Mouse (Mus musculus) forebrain, embryonic 16.5 days (tissue): ENCODE measurements around the gene Cr1l. TPM values are rescaled to one million over a fixed set of nuclear protein-coding genes. Genes with fewer than 3 reads are reported as not detected.

ENCODE experiments used
- ATAC-seq: fragments of 200-750 bp; cut with Nextera tagmentation; 2 replicates; pipeline ENCODE4 v1.8.0; 2017; ENCODE audit warnings: mild to moderate bottlenecking, moderate library complexity
- H3K27ac ChIP-seq: fragments of 300-500 bp; sonication (generic); 2 replicates; pipeline ENCODE4 v1.5.1; 2014; ENCODE audit warnings: low read length, control low read depth
- H3K27me3 ChIP-seq: fragments of 300-500 bp; sonication (generic); replicated peaks from 2 replicates; pipeline ENCODE4 v1.6.1; 2014; ENCODE audit warnings: low read length; ENCODE audit not compliant: control insufficient read depth, insufficient read depth
- H3K36me3 ChIP-seq: fragments of 300-500 bp; sonication (generic); 2 replicates; pipeline ENCODE4 v1.6.1; 2014; ENCODE audit not compliant: control insufficient read depth, insufficient read depth
- H3K4me1 ChIP-seq: fragments of 300-500 bp; sonication (generic); replicated peaks from 2 replicates; pipeline ENCODE4 v1.6.1; 2014; ENCODE audit warnings: low read length; ENCODE audit not compliant: control insufficient read depth, insufficient read depth
- H3K4me2 ChIP-seq: fragments of 300-500 bp; sonication (generic); 2 replicates; pipeline ENCODE4 v1.6.1; 2014; ENCODE audit warnings: mild to moderate bottlenecking, low read length, control low read depth
- H3K4me3 ChIP-seq: fragments of 300-500 bp; sonication (generic); replicated peaks from 2 replicates; pipeline ENCODE4 v1.5.1; 2014; ENCODE audit warnings: mild to moderate bottlenecking, low read length, control low read depth
- H3K9ac ChIP-seq: fragments of 300-500 bp; sonication (generic); replicated peaks from 2 replicates; pipeline ENCODE4 v1.6.1; 2014; ENCODE audit warnings: low read depth, low read length, control low read depth
- H3K9me3 ChIP-seq: fragments of 300-500 bp; sonication (generic); 2 replicates; pipeline ENCODE4 v1.6.1; 2016; ENCODE audit warnings: low read length; ENCODE audit not compliant: control insufficient read depth
- WGBS: fragments of 180-500 bp; shearing (Covaris S2); extraction: QIAGEN DNeasy Blood & Tissue Kit; methylation state at CpG from one replicate; pipeline ENCODE4 v1.1.7; 2014; 5-methylcytosine and 5-hydroxymethylcytosine counted together
- polyA plus RNA-seq: library from polyadenylated mRNA; unstranded; fragments of >200 nt; fragmentation: Nextera tagmentation; extraction: Ambion mirVana; gene quantifications from 2 replicates; pipeline ENCODE4 v1.2.1, GENCODE M21; 2015

Cr1l gene
- 43.8 and 47.4 TPM in 2 replicates for polyA plus RNA-seq

GRCm38 (mm10) chr1:195130953-195131674, at the start of gene Cr1l:
Gene Cr1l (minus strand): TSS chr1:195131586.
- under 1% methylated on average over 31 of the region's 31 CpGs for WGBS

DNA sequence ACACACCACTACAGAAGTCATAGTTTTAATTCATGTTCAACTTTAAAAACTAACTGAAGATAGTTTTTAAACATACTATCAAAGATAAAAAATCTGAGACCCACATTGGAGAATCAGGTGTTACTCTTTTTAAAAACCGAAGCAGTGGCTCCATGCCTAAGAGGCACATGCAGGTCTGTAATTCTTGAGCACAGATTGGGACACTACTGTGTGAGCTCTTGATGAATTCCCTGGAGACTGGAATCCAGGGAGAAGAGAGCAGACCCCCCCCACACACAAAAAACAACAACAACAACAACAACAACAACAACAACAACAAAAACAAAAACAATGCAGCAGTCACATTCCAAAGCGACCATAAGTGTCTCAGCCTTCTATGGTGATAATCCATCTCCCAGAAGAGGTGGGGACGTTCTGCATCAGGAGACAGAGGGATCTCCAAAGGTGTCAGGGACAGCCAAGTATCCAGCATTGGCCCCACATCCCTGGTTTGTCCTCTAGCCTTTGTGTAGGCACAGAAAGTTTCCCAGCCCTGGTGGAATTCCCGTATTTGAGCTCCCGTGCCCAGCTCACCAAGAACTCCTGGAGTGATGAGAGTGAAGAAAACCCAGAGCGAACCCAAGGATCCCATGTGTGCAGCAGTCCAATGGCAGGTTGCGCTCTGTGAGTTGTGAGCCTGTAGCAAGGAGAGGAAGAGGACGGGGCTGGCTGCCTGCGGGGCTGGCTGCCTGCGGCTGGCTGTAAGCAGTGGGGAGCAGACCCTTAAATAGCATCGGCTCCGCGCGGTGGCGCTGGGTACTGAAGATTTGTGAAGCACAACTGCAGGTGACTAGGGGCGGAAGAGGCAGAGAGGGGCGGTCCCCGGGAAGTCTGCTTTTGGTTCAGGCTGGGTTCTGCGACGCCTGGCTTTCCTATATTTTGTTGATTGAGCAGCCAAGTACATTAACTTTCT, 44.9 kb upstream of the Cr1l start, which contains the start of gene Cr2:
TSS of gene Cr2 (minus strand) at position 737 of the 952 bp plus-strand sequence.
- ATAC-seq: peak; percentile 100
- H3K27me3 ChIP-seq: no peaks in the 10 kb centered on the region
- 7% methylated on average over 20 of the region's 20 CpGs for WGBS
- H3K4me3 ChIP-seq: peak within 1 kb of the TSS; percentile 32
- H3K36me3 ChIP-seq: no peaks in the 10 kb centered on the region
- no peak within 1 kb of the TSS for H3K27ac ChIP-seq
- H3K4me1 ChIP-seq: 0 out of 2 replicates have a peak, but pooled peaks cover 2% of the 10 kb centered on the region
- H3K4me2 ChIP-seq: peak within 1 kb of the TSS; percentile 69
- H3K9me3 ChIP-seq: no peaks in the 10 kb centered on the region
- peak within 1 kb of the TSS; percentile 50 for H3K9ac ChIP-seq

More at GRCm38 (mm10) chr1:195130953-195131674, at the start of gene Cr1l:
- ATAC-seq: peak; percentile 100
- Histone ChIP-seq H3K9me3 (no peaks in the 10 kb centered on the region), H3K9ac (peak within 1 kb of the TSS; percentile 69), H3K36me3 (peaks cover 3% of the 10 kb centered on the region), H3K4me1 (peaks cover 12% of the 10 kb centered on the region), H3K4me2 (peak within 1 kb of the TSS; percentile 68), H3K27ac (peak within 1 kb of the TSS; percentile 93), H3K27me3 (no peaks in the 10 kb centered on the region), H3K4me3 (peak within 1 kb of the TSS; percentile 59)

GRCm38 (mm10) chr1:195164996-195165755, 33.8 kb upstream of the Cr1l start:
- no peaks in the 10 kb centered on the region for H3K4me1 ChIP-seq
- H3K4me2 ChIP-seq: no peak overlapping the region
- no peak overlapping the region for H3K27ac ChIP-seq
- no peak for ATAC-seq
- H3K4me3 ChIP-seq: no peak overlapping the region
- no peak overlapping the region for H3K9ac ChIP-seq
- H3K36me3 ChIP-seq: no peaks in the 10 kb centered on the region
- H3K9me3 ChIP-seq: no peaks in the 10 kb centered on the region
- WGBS: 83% methylated on average over 9 of the region's 9 CpGs
- H3K27me3 ChIP-seq: no peaks in the 10 kb centered on the region

DNA sequence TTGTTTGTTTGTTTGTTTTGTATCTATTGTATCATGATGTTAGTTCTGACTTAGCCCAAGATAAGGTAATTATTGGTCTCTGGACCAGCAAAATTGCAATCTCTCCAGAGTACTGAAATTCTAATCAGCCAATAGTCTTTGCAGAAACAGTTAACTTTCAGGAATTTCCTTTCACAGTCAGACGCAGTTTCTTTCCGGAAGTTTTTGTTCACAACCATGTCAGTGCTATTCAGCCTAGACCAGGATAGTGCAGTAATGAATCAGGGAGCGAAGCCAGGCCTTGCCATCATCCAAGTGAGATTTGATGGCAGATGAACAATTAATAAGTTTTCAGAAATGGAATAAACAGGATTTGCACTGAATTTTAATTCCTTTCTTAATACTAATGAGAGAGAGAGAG, 684 bp upstream of the Cr1l start:
- H3K36me3 ChIP-seq: peaks cover 3% of the 10 kb centered on the region
- H3K4me1 ChIP-seq: peaks cover 12% of the 10 kb centered on the region
- H3K9ac ChIP-seq: no peak overlapping the region
- peak overlapping the region; percentile 68 for H3K4me2 ChIP-seq
- 47% methylated on average over 3 of the region's 3 CpGs for WGBS
- ATAC-seq: no peak
- H3K27ac ChIP-seq: no peak overlapping the region
- H3K27me3 ChIP-seq: no peaks in the 10 kb centered on the region
- H3K4me3 ChIP-seq: peak overlapping the region; percentile 59; the same call in 1 of the 2 replicates
- no peaks in the 10 kb centered on the region for H3K9me3 ChIP-seq

DNA sequence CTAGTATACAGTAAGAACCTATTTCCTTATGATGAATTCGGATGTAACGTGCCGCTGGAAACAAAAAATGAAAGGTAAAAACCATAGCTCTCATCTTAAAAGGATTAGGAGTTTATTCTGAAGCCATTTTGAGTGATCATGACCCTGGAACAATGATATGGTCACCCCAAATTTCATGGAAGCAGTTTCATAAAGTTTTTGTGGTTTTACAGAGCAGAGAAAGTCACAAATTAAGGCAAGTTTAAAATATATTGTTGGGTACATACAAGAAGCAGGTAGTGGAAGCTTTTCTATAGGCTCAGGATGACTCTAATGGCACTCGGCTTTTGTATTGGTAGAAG, 259 bp upstream of the Cr1l start:
- Histone ChIP-seq H3K36me3 (peaks cover 3% of the 10 kb centered on the region), H3K27ac (peak overlapping the region; percentile 93), H3K4me2 (peak overlapping the region; percentile 68), H3K27me3 (no peaks in the 10 kb centered on the region), H3K9ac (peak overlapping the region; percentile 69), H3K4me3 (peak overlapping the region; percentile 59), H3K9me3 (no peaks in the 10 kb centered on the region), H3K4me1 (peaks cover 12% of the 10 kb centered on the region)
- no peak for ATAC-seq
- WGBS: 26% methylated on average over 4 of the region's 4 CpGs

DNA sequence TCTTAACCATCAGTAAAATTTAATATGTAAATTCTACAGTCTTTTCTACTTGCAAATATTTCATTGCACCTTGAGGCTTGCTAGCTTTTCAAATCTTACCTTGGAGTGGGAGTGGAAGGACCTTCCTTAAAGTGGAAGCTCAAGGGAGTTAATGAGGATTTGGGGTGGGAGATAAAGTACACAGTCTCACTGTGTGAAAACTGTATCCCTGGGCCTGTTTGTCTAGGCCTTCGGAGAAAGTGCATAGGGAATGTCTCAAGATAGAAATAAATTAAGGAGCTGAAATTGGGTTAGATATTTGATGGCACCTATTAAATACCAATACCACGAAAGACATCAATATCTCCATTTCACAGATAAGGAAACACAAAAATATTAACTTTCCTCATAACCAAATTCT, 907 bp downstream of the Cr1l start:
- peak overlapping the region; percentile 59 for H3K4me3 ChIP-seq
- H3K9ac ChIP-seq: peak overlapping the region; percentile 69
- peak overlapping the region; percentile 93 for H3K27ac ChIP-seq
- no peaks in the 10 kb centered on the region for H3K9me3 ChIP-seq
- H3K4me1 ChIP-seq: peaks cover 12% of the 10 kb centered on the region
- H3K27me3 ChIP-seq: no peaks in the 10 kb centered on the region
- peak overlapping the region; percentile 68 for H3K4me2 ChIP-seq
- 14% methylated on average over 2 of the region's 2 CpGs for WGBS
- peaks cover 5% of the 10 kb centered on the region for H3K36me3 ChIP-seq
- peak; percentile 29 for ATAC-seq

DNA sequence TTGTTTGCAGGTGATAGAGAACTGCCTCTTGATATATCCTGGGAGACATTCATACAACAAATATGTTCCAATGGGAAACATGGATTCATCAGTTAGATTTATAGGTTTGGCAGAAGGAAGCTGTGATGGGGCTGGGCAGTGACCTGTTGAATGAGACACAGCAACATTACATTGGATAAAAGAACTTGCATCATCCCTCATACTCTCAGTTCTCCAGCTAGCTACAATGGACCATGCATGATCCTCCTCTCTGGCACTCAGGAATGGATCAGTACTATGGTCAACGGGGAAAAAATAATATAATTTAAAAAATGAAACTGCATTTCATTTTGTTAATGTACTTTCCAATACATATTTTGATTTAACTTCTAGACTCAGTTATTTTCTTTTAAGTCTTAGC, 1.5 kb downstream of the Cr1l start:
- ATAC-seq: no peak
- peak overlapping the region; percentile 25; the same call in 1 of the 2 replicates for H3K4me2 ChIP-seq
- no peaks in the 10 kb centered on the region for H3K27me3 ChIP-seq
- no peaks in the 10 kb centered on the region for H3K9me3 ChIP-seq
- peaks cover 5% of the 10 kb centered on the region for H3K36me3 ChIP-seq
- no peak overlapping the region for H3K4me3 ChIP-seq
- no peak overlapping the region for H3K27ac ChIP-seq
- WGBS: 89% methylated on average over 1 of the region's 1 CpGs
- H3K9ac ChIP-seq: no peak overlapping the region
- H3K4me1 ChIP-seq: peaks cover 12% of the 10 kb centered on the region

GRCm38 (mm10) chr1:195114414-195114813, 17.0 kb downstream of the Cr1l start:
- no peak overlapping the region for H3K4me2 ChIP-seq
- no peaks in the 10 kb centered on the region for H3K9me3 ChIP-seq
- H3K9ac ChIP-seq: no peak overlapping the region
- H3K4me1 ChIP-seq: no peaks in the 10 kb centered on the region
- no peak for ATAC-seq
- peaks cover 12% of the 10 kb centered on the region for H3K36me3 ChIP-seq
- no peak overlapping the region for H3K27ac ChIP-seq
- H3K27me3 ChIP-seq: no peaks in the 10 kb centered on the region
- H3K4me3 ChIP-seq: no peak overlapping the region
- WGBS: 94% methylated on average over 1 of the region's 1 CpGs
